Mouse (Mus musculus): ENCODE data around the gene Il5ra.

DNA sequence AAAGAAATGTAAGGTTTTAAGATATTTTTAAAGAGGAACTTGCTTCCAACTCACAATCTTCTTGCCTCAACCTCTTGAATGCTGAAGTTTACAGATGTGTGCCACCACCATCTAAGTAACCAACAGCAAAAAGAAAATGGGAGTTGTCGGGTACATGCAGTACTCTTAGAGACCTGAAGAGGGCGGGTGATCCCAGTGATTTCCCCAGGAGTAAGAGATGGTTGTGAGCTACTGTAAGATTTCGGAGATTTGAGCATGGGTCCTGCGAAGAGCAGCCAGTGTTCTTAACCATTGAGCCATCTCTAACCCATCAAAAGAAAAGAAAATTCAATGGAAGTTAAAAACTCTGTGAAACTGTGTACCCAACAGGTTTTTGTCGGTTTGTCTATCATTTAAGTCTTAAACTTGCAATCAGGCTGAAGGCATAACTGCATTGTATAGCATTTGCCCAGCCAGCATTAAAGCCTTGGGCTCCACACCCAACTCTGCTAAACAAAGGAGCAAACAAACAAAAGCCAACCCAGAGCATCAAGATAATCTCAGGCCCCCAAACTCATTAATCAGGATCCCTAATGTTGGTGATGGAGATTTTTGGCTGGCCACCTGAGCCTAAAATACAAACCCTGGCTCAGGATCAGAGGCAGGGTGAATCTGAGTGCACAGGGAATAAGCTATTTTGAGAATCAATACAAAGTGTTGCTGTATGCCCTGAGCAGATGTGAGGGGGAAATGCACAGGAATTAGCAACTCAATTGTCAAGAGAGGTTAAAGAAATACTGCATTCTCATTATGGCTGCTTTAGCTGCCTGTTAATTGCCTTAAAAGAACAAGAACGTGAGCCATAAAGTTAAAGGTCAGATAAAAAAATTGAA, 84.8 kb downstream of the Il5ra start:
- TF ChIP-seq EP300 (optimal IDR thresholded peaks at IDR 0.05) (no peak), CTCF (IDR thresholded peaks at IDR 0.05; ENCODE audit: low read depth) (peak; percentile 75)

Data from stomach, postnatal 0 days (tissue).